Mouse (Mus musculus): ENCODE results near the gene Rint1.

Rint1 gene

GRCm38 (mm10) chr5:23856164-23856563 is 68.7 kb downstream of the Rint1 start:
- no peak for TF ChIP-seq GATA4 (IDR thresholded peaks at IDR 0.05; ENCODE audit: insufficient replicate concordance, low read length)

DNA sequence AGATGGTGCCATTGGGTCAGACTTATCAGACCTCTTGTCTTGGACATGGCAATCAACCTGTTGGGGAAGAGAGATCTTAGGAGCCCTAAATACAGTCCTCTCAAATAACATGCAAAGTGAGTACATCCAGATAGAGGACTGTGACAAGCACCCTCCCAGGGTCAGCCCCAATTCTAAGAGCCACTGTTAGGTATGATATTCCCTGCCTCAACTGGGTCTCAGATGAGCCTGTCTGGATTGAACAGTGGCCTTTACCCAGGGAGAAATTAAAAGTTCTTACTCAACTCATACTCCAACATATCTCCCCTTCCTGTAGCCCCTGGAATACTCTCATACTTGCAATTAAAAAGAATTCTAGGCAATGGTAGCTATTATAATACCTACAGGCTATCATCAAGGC is 69.7 kb downstream of the Rint1 start:
- no peak for TF ChIP-seq GATA4 (IDR thresholded peaks at IDR 0.05; ENCODE audit: insufficient replicate concordance, low read length)

- no peak for TF ChIP-seq GATA4 (IDR thresholded peaks at IDR 0.05; ENCODE audit: insufficient replicate concordance, low read length)
These were observed 70.5 kb downstream of the Rint1 start for GRCm38 (mm10) chr5:23858001-23858400.

GRCm38 (mm10) chr5:23858643-23859042 is 71.1 kb downstream of the Rint1 start:
- TF ChIP-seq GATA4 (IDR thresholded peaks at IDR 0.05; ENCODE audit: insufficient replicate concordance, low read length), result no peak

GRCm38 (mm10) chr5:23859087-23859718 is 71.7 kb downstream of the Rint1 start:
- TF ChIP-seq GATA4 (IDR thresholded peaks at IDR 0.05; ENCODE audit: insufficient replicate concordance, low read length), result no peak

GRCm38 (mm10) chr5:23859896-23860295 is 72.4 kb downstream of the Rint1 start:
- TF ChIP-seq GATA4 (IDR thresholded peaks at IDR 0.05; ENCODE audit: insufficient replicate concordance, low read length), result no peak

- TF ChIP-seq GATA4 (IDR thresholded peaks at IDR 0.05; ENCODE audit: insufficient replicate concordance, low read length), result no peak
These were observed 74.2 kb downstream of the Rint1 start for GRCm38 (mm10) chr5:23861721-23862120.

DNA sequence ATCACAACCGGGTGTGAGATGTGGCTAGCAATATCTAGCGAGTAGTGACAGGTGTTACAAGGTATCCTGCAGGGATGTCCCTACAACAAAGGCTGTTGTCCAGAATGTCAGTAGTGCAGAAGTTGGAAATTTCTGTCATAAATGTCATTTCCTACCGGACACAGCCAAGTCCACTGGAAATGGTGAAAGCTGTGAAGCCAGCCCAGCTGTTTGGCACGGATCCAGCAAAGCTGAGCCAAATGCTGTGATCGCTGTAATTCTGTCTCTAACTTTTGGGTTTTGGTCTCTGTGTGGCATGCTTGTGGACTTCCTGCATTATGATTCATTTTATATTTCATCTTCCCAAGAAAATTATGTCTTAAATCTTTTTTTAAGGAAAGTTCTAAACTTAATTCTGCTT is 74.8 kb downstream of the Rint1 start:
- no peak for TF ChIP-seq GATA4 (IDR thresholded peaks at IDR 0.05; ENCODE audit: insufficient replicate concordance, low read length)

DNA sequence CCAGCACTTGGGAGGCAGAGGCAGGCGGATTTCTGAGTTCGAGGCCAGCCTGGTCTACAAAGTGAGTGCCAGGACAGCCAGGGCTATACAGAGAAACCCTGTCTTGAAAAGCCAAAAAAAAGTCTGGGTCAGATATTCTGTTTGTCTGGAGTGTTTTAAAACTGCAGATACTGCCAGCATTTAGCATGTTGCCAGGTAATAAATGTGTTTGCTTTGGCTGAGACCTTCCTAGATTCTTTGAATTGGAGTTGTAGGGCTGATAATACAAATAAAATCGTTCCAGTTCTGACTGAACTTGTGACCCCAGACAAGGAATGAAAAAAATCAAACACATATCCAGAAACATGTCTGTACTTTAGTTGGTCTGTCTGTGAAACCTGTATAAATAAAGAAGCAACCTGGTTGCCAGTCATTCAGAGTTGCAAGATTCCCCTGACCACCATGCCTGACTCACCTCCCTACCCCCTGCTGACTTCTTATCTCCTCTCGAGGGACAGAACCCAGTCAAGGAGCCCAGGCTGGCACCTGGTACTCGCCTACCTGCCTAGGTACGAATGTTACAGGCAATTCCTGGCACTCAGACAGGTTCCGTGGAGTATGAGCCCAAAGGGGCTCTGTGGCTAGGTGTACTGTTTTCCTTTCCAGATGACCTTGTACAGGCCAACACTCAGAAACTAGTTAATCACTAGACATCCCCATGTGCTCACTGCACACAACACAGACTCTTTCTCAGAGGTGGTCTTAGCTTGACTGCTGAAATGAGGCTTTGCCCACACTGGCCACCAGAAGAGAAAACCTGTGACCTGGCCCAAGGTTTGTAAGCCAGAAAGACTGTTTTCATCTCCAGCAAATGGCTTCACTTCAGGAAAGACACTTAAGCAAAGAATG is 75.9 kb downstream of the Rint1 start:
- no peak for TF ChIP-seq GATA4 (IDR thresholded peaks at IDR 0.05; ENCODE audit: insufficient replicate concordance, low read length)

- no peak for TF ChIP-seq GATA4 (IDR thresholded peaks at IDR 0.05; ENCODE audit: insufficient replicate concordance, low read length)
These were observed 76.8 kb downstream of the Rint1 start for GRCm38 (mm10) chr5:23864054-23864965.

DNA sequence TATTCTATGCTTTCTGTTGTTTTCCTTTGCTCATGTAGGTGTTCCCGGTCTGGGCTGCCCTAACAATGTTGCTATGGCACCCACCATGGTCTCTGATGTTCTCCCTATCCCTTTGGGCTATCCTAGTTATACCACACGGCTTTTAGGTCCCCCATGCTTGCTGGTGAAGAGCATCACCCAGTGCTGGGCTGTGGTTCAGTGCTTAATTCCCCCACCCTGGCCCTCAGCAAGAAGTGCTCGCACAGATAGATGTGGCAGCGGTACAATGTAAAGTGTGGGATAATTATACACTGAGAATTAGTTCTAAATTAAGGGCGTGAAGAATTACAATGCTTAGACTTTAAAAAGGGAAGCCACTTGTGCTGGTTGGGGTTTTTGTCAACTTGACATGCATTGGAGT is 78.4 kb downstream of the Rint1 start:
- TF ChIP-seq GATA4 (IDR thresholded peaks at IDR 0.05; ENCODE audit: insufficient replicate concordance, low read length), result no peak
